Mouse (Mus musculus): ENCODE results near the gene Pms1.

DNA sequence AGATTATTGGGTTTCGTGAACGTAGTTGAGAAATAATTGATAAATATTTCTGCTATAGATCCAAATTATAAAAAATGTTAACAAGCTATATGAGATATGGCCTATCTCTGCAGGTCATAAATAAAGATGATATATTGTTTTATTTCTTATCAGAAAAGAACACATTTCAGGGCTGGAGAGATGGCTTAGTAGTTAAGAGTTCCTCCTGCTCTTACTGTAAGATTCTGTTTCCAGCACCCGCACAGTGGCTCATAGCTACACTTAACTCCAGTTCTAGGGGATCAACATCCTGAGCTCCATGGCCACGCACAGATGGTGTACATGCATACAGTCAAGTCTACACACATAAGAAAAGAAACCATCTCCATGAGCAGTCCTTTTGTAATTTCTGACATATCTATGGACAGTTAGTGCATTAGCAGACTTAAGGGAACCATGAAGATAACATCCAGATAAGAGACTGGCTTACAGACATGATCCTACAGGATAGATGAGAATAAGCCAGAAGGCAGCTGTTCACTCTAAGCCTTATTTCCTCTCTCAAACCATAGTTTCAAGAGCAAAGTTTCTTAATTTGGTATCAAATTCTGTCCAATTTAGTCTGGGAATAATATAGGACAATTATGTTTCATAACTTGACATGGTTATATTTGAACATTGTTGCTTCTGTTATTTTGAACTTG is 25.0 kb upstream of the Pms1 start:
- TF ChIP-seq POLR2AphosphoS2 (IDR thresholded peaks at IDR 0.05; ENCODE audit: insufficient read length, low read depth) (no peak), POLR2A (IDR thresholded peaks at IDR 0.05; ENCODE audit: insufficient read length, low read depth) (no peak), USF1 (IDR thresholded peaks at IDR 0.05; ENCODE audit: low read depth) (no peak), E2F4 (IDR thresholded peaks at IDR 0.05; ENCODE audit: insufficient read depth) (no peak), REST (IDR thresholded peaks at IDR 0.05; ENCODE audit: insufficient read depth, insufficient read length) (no peak), CEBPB (IDR thresholded peaks at IDR 0.05; ENCODE audit: insufficient read depth, poor library complexity, severe bottlenecking) (no peak), TCF12 (IDR thresholded peaks at IDR 0.05; ENCODE audit: insufficient read depth, poor library complexity, severe bottlenecking) (no peak)

Data from myocyte (in vitro differentiated cells).